13 mouse cellular contexts compared by ENCODE assay signal in the genomic region with DNA sequence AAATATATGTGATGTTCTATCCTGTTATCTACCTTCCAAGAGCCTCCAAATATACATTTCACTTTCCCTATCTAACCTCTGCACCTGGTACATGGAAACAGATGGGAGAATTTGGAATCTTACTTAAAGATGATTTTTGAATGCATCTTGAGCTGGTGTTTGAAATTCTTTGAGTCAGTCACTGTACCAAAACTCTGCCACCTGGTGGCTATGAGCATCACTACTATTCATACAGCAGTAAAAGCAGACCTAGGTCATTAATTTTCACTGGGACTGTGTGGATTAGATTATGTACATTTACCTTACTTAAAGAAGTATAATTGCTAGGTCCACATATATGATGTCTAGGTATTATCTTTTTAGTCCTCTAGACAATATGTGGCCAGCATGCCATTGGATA.
DNase-seq lines count a peak whose midpoint lies in the region; ATAC-seq and TF ChIP-seq lines count a peak whose summit lies in the region.
"Had no signal": no experiment of that assay in that cellular context is flagged by ENCODE, and none has a peak within 500 bp of the region (broad histone marks: within the 10 kb centered on the region; RNA-seq: fewer than 3 reads in every experiment).

No protein-coding gene starts in this region.

- peak; percentile 31; the same call in 1 of the 2 replicates for TF ChIP-seq CTCF in gastrocnemius, adult 2 months (IDR thresholded peaks at IDR 0.05)

- no peak overlapping the region for H3K4me3 ChIP-seq in gastrocnemius, adult 2 months
- H3K4me3 ChIP-seq in midbrain, embryonic 14.5 days (replicated peaks; ENCODE audit: low read depth, low read length) = no peak overlapping the region
- no peak overlapping the region for H3K4me3 ChIP-seq in midbrain, embryonic 15.5 days
- no peak overlapping the region for H3K4me3 ChIP-seq in embryonic facial prominence, embryonic 11.5 days (ENCODE audit: low read depth, low read length)
- H3K4me3 ChIP-seq: hindbrain, embryonic 10.5 days; liver, embryonic 13.5 days had no signal

- no peaks in the 10 kb centered on the region for H3K4me1 ChIP-seq in midbrain, embryonic 14.5 days (ENCODE audit: control insufficient read depth, insufficient read depth, low read length)
- H3K4me1 ChIP-seq in midbrain, embryonic 15.5 days = no peaks in the 10 kb centered on the region
- H3K4me1 ChIP-seq in embryonic facial prominence, embryonic 11.5 days (ENCODE audit: control insufficient read depth, insufficient read depth, low read length) = no peaks in the 10 kb centered on the region
- H3K4me1 ChIP-seq: hindbrain, embryonic 10.5 days; liver, embryonic 13.5 days had no signal

- no peak overlapping the region for H3K9ac ChIP-seq in midbrain, embryonic 14.5 days (replicated peaks; ENCODE audit: low read length)
- H3K9ac ChIP-seq in midbrain, embryonic 15.5 days = no peak overlapping the region
- no peak overlapping the region for H3K9ac ChIP-seq in embryonic facial prominence, embryonic 11.5 days (replicated peaks; ENCODE audit: low read length)
- H3K9ac ChIP-seq: liver, embryonic 13.5 days had no signal

- no peaks in the 10 kb centered on the region for H3K36me3 ChIP-seq in midbrain, embryonic 14.5 days (ENCODE audit: control insufficient read depth, insufficient read depth, low read length)
- H3K36me3 ChIP-seq in midbrain, embryonic 15.5 days (replicated peaks) = no peaks in the 10 kb centered on the region
- no peaks in the 10 kb centered on the region for H3K36me3 ChIP-seq in embryonic facial prominence, embryonic 11.5 days (replicated peaks; ENCODE audit: control insufficient read depth, insufficient read depth, low read depth, low read length)
- H3K36me3 ChIP-seq: G1E; hindbrain, embryonic 10.5 days; liver, embryonic 13.5 days had no signal

- ATAC-seq in midbrain, embryonic 14.5 days (ENCODE audit: low FRiP score, low TSS enrichment) = no peak
- ATAC-seq in midbrain, embryonic 15.5 days (replicated peaks) = no peak
- no peak for ATAC-seq in embryonic facial prominence, embryonic 11.5 days (replicated peaks; ENCODE audit: insufficient number of reproducible peaks, low FRiP score, low TSS enrichment, low read depth)

- DNase-seq in gastrocnemius, adult 2 months = no peak
- DNase-seq in gastrocnemius, postnatal 10 days = no peak
- DNase-seq in midbrain, embryonic 14.5 days = peak; percentile 61
- DNase-seq in embryonic facial prominence, embryonic 11.5 days (ENCODE audit: low spot score) = peak; percentile 28
- no peak for DNase-seq in T-cell, adult 2 months (ENCODE audit: low spot score)
- no peak for DNase-seq in thymus, postnatal 10 days (ENCODE audit: low spot score in 2 of 2)
- DNase-seq in frontal cortex, postnatal 25 days (ENCODE audit: low spot score in 2 of 2) = no peak
- DNase-seq: liver, embryonic 13.5 days; right cerebral cortex, postnatal 25 days; thymus, adult 18-20 months had no signal

- no peaks in the 10 kb centered on the region for H3K27me3 ChIP-seq in midbrain, embryonic 14.5 days (ENCODE audit: control insufficient read depth, insufficient read depth, low read length)
- H3K27me3 ChIP-seq in midbrain, embryonic 15.5 days (replicated peaks) = no peaks in the 10 kb centered on the region
- no peaks in the 10 kb centered on the region for H3K27me3 ChIP-seq in embryonic facial prominence, embryonic 11.5 days (ENCODE audit: control insufficient read depth, insufficient read depth, low read length)
- H3K27me3 ChIP-seq: liver, embryonic 13.5 days had no signal

- no peaks in the 10 kb centered on the region for H3K9me3 ChIP-seq in midbrain, embryonic 14.5 days (ENCODE audit: control insufficient read depth, low read length)
- no peaks in the 10 kb centered on the region for H3K9me3 ChIP-seq in midbrain, embryonic 15.5 days
- no peaks in the 10 kb centered on the region for H3K9me3 ChIP-seq in embryonic facial prominence, embryonic 11.5 days (replicated peaks; ENCODE audit: control insufficient read depth, low read length)
- H3K9me3 ChIP-seq: G1E; hindbrain, embryonic 10.5 days; liver, embryonic 13.5 days had no signal

- intact Hi-C loops in gastrocnemius, adult 2 months (cut with DNase I) = no loop called here

- no peak overlapping the region for H3K4me2 ChIP-seq in midbrain, embryonic 14.5 days (ENCODE audit: low read length)
- H3K4me2 ChIP-seq in midbrain, embryonic 15.5 days = no peak overlapping the region
- no peak overlapping the region for H3K4me2 ChIP-seq in embryonic facial prominence, embryonic 11.5 days (ENCODE audit: low read depth, low read length)
- H3K4me2 ChIP-seq: liver, embryonic 13.5 days had no signal

- no peak overlapping the region for H3K27ac ChIP-seq in gastrocnemius, adult 2 months
- no peak overlapping the region for H3K27ac ChIP-seq in midbrain, embryonic 14.5 days (replicated peaks; ENCODE audit: low read depth, low read length)
- H3K27ac ChIP-seq in midbrain, embryonic 15.5 days = no peak overlapping the region
- H3K27ac ChIP-seq in embryonic facial prominence, embryonic 11.5 days (replicated peaks; ENCODE audit: low read depth, low read length) = no peak overlapping the region
- H3K27ac ChIP-seq: hindbrain, embryonic 10.5 days; liver, embryonic 13.5 days had no signal

Comparison
In these comparisons a context has a peak if more than half of its experiments do, and no peak if none do; other contexts are left out.
1. DNase-seq: peak in midbrain, embryonic 14.5 days (single experiment) and embryonic facial prominence, embryonic 11.5 days (single experiment); none in gastrocnemius, adult 2 months (single experiment), gastrocnemius, postnatal 10 days (single experiment), T-cell, adult 2 months (single experiment), thymus, postnatal 10 days (0 of 2) and frontal cortex, postnatal 25 days (0 of 2).